Mouse (Mus musculus) liver, embryonic 14.5 days (tissue): ENCODE measurements around the gene St3gal4. TPM values are rescaled to one million over a fixed set of nuclear protein-coding genes. Genes with fewer than 3 reads are reported as not detected.

Experiments used
- ATAC-seq: fragments of 200-750 bp; cut with Nextera tagmentation; 2 replicates; pipeline ENCODE4 v1.8.0; 2017; ENCODE audit warnings: moderate number of reproducible peaks, mild to moderate bottlenecking, moderate library complexity; ENCODE audit not compliant: insufficient read depth
- DNase-seq, 3 experiments: peaks; one replicate each; pipeline ENCODE4 v3.0.0-alpha.2; 2012 to 2013; ENCODE audit warnings: low read depth in 3 of 3, low spot score in 3 of 3
- H3K27ac ChIP-seq: fragments of 300-500 bp; sonication (generic); 2 replicates; pipeline ENCODE4 v1.5.1; 2014; ENCODE audit warnings: moderate library complexity, mild to moderate bottlenecking, control low read depth, inconsistent platforms
- H3K27me3 ChIP-seq: fragments of 300-500 bp; sonication (generic); 2 replicates; pipeline ENCODE4 v1.6.1; 2014; ENCODE audit warnings: mild to moderate bottlenecking, low read length, moderate library complexity; ENCODE audit not compliant: control insufficient read depth, insufficient read depth
- H3K36me3 ChIP-seq: fragments of 300-500 bp; sonication (generic); replicated peaks from 2 replicates; pipeline ENCODE4 v1.6.1; 2014; ENCODE audit warnings: low read depth; ENCODE audit not compliant: control insufficient read depth, insufficient read depth
- H3K4me1 ChIP-seq, 2 experiments: fragments of 200-500 bp in 1 of 2; fragments of 300-500 bp in 1 of 2; sonication (generic) in 1 of 2; replicated peaks; 2 replicates each; pipeline ENCODE4 v1.6.1; 2012 to 2014; ENCODE audit warnings: antibody characterized with exemption in 1 of 2, inconsistent platforms in 1 of 2, low read length in 1 of 2; ENCODE audit not compliant: control insufficient read depth in 2 of 2, insufficient read depth in 2 of 2
- H3K4me2 ChIP-seq: fragments of 300-500 bp; sonication (generic); 2 replicates; pipeline ENCODE4 v1.6.1; 2014; ENCODE audit warnings: low read depth, mild to moderate bottlenecking, control low read depth, moderate library complexity
- H3K4me3 ChIP-seq, 2 experiments: fragments of 200-500 bp in 1 of 2; fragments of 300-500 bp in 1 of 2; sonication (generic) in 1 of 2; 2 replicates each; pipeline ENCODE4 v1.5.1; 2012 to 2014; ENCODE audit warnings: low read depth in 2 of 2, low read length in 2 of 2, mild to moderate bottlenecking in 2 of 2, control low read depth in 1 of 2, inconsistent platforms in 1 of 2, moderate library complexity in 1 of 2; ENCODE audit not compliant: insufficient read depth in 1 of 2
- H3K9ac ChIP-seq: fragments of 300-500 bp; sonication (generic); replicated peaks from 2 replicates; pipeline ENCODE4 v1.6.1; 2014; ENCODE audit warnings: mild to moderate bottlenecking, control low read depth, moderate library complexity
- H3K9me3 ChIP-seq: fragments of 300-500 bp; sonication (generic); 2 replicates; pipeline ENCODE4 v1.6.1; 2016; ENCODE audit warnings: low read length, mixed read lengths; ENCODE audit not compliant: control insufficient read depth
- CTCF ChIP-seq: IDR thresholded peaks from 2 replicates; pipeline ENCODE4 v1.5.1; 2016; ENCODE audit warnings: antibody characterized with exemption, low read depth, control low read depth
- EP300 ChIP-seq: IDR thresholded peaks from 2 replicates; pipeline ENCODE4 v1.6.1; 2016; ENCODE audit warnings: antibody characterized with exemption, low read depth
- WGBS: fragments of 180-500 bp; shearing (Covaris S2); extraction: QIAGEN DNeasy Blood & Tissue Kit; methylation state at CpG from one replicate; pipeline ENCODE4 v1.1.7; 2014; ENCODE audit not compliant: insufficient replicate concordance; 5-methylcytosine and 5-hydroxymethylcytosine counted together
- polyA plus RNA-seq, 2 experiments: library from polyadenylated mRNA; depleted of rRNA in 1 of 2; stranded (reverse) in 1 of 2; unstranded in 1 of 2; fragments of >200 nt; fragmentation: Nextera tagmentation in 1 of 2; extraction: Ambion mirVana in 1 of 2; gene quantifications; 2 replicates each; pipeline versions ENCODE4 v1.2.1 to v1.2.3; 2012 to 2014

St3gal4 gene
- polyA plus RNA-seq, 2 experiments: 6.0 to 19.2 TPM

- H3K4me2 ChIP-seq: no peak overlapping the region
- ATAC-seq: no peak
- TF ChIP-seq EP300 (no peak), CTCF (no peak)
- no peaks in the 10 kb centered on the region for H3K9me3 ChIP-seq
- no peak for DNase-seq
- no peaks in the 10 kb centered on the region for H3K36me3 ChIP-seq
- 0 out of 4 replicates have a peak, but pooled peaks cover 0 to 4% of the 10 kb centered on the region in 2 experiments for H3K4me1 ChIP-seq
- no peak overlapping the region for H3K9ac ChIP-seq
- 59% methylated on average over 6 of the region's 6 CpGs for WGBS
- H3K27ac ChIP-seq: no peak overlapping the region
- H3K4me3 ChIP-seq: no peak overlapping the region
- peaks cover 15% of the 10 kb centered on the region for H3K27me3 ChIP-seq
These were observed 91.6 kb downstream of the St3gal4 start for GRCm38 (mm10) chr9:35027382-35027997.

GRCm38 (mm10) chr9:35026897-35027311 is 92.2 kb downstream of the St3gal4 start:
- TF ChIP-seq CTCF (no peak), EP300 (no peak)
- 47% methylated on average over 6 of the region's 6 CpGs for WGBS
- DNase-seq: no peak

GRCm38 (mm10) chr9:35026311-35026710 is 92.8 kb downstream of the St3gal4 start:
- no peak overlapping the region for H3K27ac ChIP-seq
- no peak overlapping the region for H3K4me2 ChIP-seq
- H3K27me3 ChIP-seq: peaks cover 15% of the 10 kb centered on the region
- H3K9me3 ChIP-seq: no peaks in the 10 kb centered on the region
- no peak overlapping the region for H3K9ac ChIP-seq
- H3K4me3 ChIP-seq: no peak overlapping the region
- TF ChIP-seq EP300 (no peak), CTCF (no peak)
- ATAC-seq: no peak
- DNase-seq: no peak
- H3K36me3 ChIP-seq: no peaks in the 10 kb centered on the region
- H3K4me1 ChIP-seq: 0 out of 4 replicates have a peak, but pooled peaks cover 0 to 4% of the 10 kb centered on the region in 2 experiments
- WGBS: 61% methylated on average over 6 of the region's 6 CpGs

More at GRCm38 (mm10) chr9:35026897-35027311, 92.2 kb downstream of the St3gal4 start:
- peaks cover 15% of the 10 kb centered on the region for H3K27me3 ChIP-seq
- no peak overlapping the region for H3K9ac ChIP-seq
- no peak overlapping the region for H3K4me2 ChIP-seq
- H3K4me3 ChIP-seq: no peak overlapping the region
- no peaks in the 10 kb centered on the region for H3K36me3 ChIP-seq
- no peak for ATAC-seq
- 0 out of 4 replicates have a peak, but pooled peaks cover 0 to 4% of the 10 kb centered on the region in 2 experiments for H3K4me1 ChIP-seq
- H3K9me3 ChIP-seq: no peaks in the 10 kb centered on the region
- no peak overlapping the region for H3K27ac ChIP-seq

- Histone ChIP-seq H3K27me3 (peaks cover 15% of the 10 kb centered on the region), H3K36me3 (no peaks in the 10 kb centered on the region), H3K9ac (no peak overlapping the region), H3K4me1 (0 out of 4 replicates have a peak, but pooled peaks cover 0 to 4% of the 10 kb centered on the region in 2 experiments), H3K4me2 (no peak overlapping the region), H3K4me3 (no peak overlapping the region), H3K27ac (no peak overlapping the region), H3K9me3 (no peaks in the 10 kb centered on the region)
- 8% methylated on average over 23 of the region's 25 CpGs for WGBS
- ATAC-seq (no peak), DNase-seq (no peak)
- TF ChIP-seq CTCF (no peak), EP300 (no peak)
These were observed 94.2 kb downstream of the St3gal4 start for GRCm38 (mm10) chr9:35024591-35025496.

- Histone ChIP-seq H3K27ac (no peak overlapping the region), H3K9ac (no peak overlapping the region), H3K4me3 (no peak overlapping the region), H3K4me1 (0 out of 4 replicates have a peak, but pooled peaks cover 0 to 4% of the 10 kb centered on the region in 2 experiments), H3K27me3 (peaks cover 19% of the 10 kb centered on the region), H3K36me3 (no peaks in the 10 kb centered on the region), H3K9me3 (no peaks in the 10 kb centered on the region), H3K4me2 (no peak overlapping the region)
- no peak for ATAC-seq
- TF ChIP-seq CTCF (no peak), EP300 (no peak)
- DNase-seq: no peak
- WGBS: 75% methylated on average over 1 of the region's 1 CpGs
These were observed 97.3 kb downstream of the St3gal4 start for GRCm38 (mm10) chr9:35021744-35022143.
